Mouse (Mus musculus) liver, embryonic 16.5 days (tissue): ENCODE results near the gene Syk. TPM values are rescaled to one million over a fixed set of nuclear protein-coding genes. Genes with fewer than 3 reads are reported as not detected.

Source experiments
- ATAC-seq: fragments of 200-750 bp; cut with Nextera tagmentation; 2 replicates; pipeline ENCODE4 v1.8.0; 2017; ENCODE audit warnings: low read depth, mild to moderate bottlenecking, moderate number of reproducible peaks, moderate library complexity
- H3K27ac ChIP-seq: fragments of 300-500 bp; sonication (generic); 2 replicates; pipeline ENCODE4 v1.5.1; 2014; ENCODE audit warnings: mild to moderate bottlenecking, low read length
- H3K27me3 ChIP-seq: fragments of 300-500 bp; sonication (generic); 2 replicates; pipeline ENCODE4 v1.6.1; 2014; ENCODE audit warnings: low read depth, low read length, mixed read lengths; ENCODE audit not compliant: control insufficient read depth, insufficient read depth
- H3K36me3 ChIP-seq: fragments of 300-500 bp; sonication (generic); 2 replicates; pipeline ENCODE4 v1.6.1; 2014; ENCODE audit warnings: mild to moderate bottlenecking; ENCODE audit not compliant: control insufficient read depth, insufficient read depth
- H3K4me1 ChIP-seq: fragments of 300-500 bp; sonication (generic); 2 replicates; pipeline ENCODE4 v1.6.1; 2014; ENCODE audit warnings: low read depth, low read length, mixed read lengths; ENCODE audit not compliant: control insufficient read depth
- H3K4me2 ChIP-seq: fragments of 300-500 bp; sonication (generic); 2 replicates; pipeline ENCODE4 v1.6.1; 2014; ENCODE audit warnings: low read depth, low read length, mixed read lengths
- H3K4me3 ChIP-seq: fragments of 300-500 bp; sonication (generic); 2 replicates; pipeline ENCODE4 v1.5.1; 2014; ENCODE audit warnings: low read depth, mild to moderate bottlenecking, low read length
- H3K9ac ChIP-seq: fragments of 300-500 bp; sonication (generic); 2 replicates; pipeline ENCODE4 v1.6.1; 2014; ENCODE audit warnings: low read depth, low read length
- H3K9me3 ChIP-seq: fragments of 300-500 bp; sonication (generic); replicated peaks from 2 replicates; pipeline ENCODE4 v1.6.1; 2016; ENCODE audit warnings: low read length; ENCODE audit not compliant: control insufficient read depth
- WGBS: fragments of 180-500 bp; shearing (Covaris S2); extraction: QIAGEN DNeasy Blood & Tissue Kit; methylation state at CpG from one replicate; pipeline ENCODE4 v1.1.7; 2014; ENCODE audit not compliant: insufficient replicate concordance; 5-methylcytosine and 5-hydroxymethylcytosine counted together
- polyA plus RNA-seq: library from polyadenylated mRNA; unstranded; fragments of >200 nt; fragmentation: Nextera tagmentation; extraction: Ambion mirVana; gene quantifications from 2 replicates; pipeline ENCODE4 v1.2.1, GENCODE M21; 2015

Gene Syk
- polyA plus RNA-seq, 1 experiment from 2014 or later = 5.9 TPM

- 47% methylated on average over 3 of the region's 3 CpGs for WGBS
- Histone ChIP-seq H3K27ac (no peak overlapping the region), H3K9ac (no peak overlapping the region), H3K4me2 (no peak overlapping the region), H3K36me3 (no peaks in the 10 kb centered on the region), H3K9me3 (no peaks in the 10 kb centered on the region), H3K27me3 (no peaks in the 10 kb centered on the region), H3K4me1 (no peaks in the 10 kb centered on the region), H3K4me3 (no peak overlapping the region)
- no peak for ATAC-seq
Measured at GRCm38 (mm10) chr13:52669889-52670288, 86.9 kb downstream of the Syk start.

GRCm38 (mm10) chr13:52673272-52673671 is 90.3 kb downstream of the Syk start:
- ATAC-seq = no peak

GRCm38 (mm10) chr13:52673856-52674255 is 90.9 kb downstream of the Syk start:
- no peak overlapping the region for H3K27ac ChIP-seq
- no peak overlapping the region for H3K4me3 ChIP-seq
- no peaks in the 10 kb centered on the region for H3K4me1 ChIP-seq
- no peaks in the 10 kb centered on the region for H3K9me3 ChIP-seq
- ATAC-seq = no peak
- H3K4me2 ChIP-seq = no peak overlapping the region
- 36% methylated on average over 4 of the region's 4 CpGs for WGBS
- no peaks in the 10 kb centered on the region for H3K36me3 ChIP-seq
- H3K27me3 ChIP-seq = no peaks in the 10 kb centered on the region
- H3K9ac ChIP-seq = no peak overlapping the region

More at GRCm38 (mm10) chr13:52673272-52673671, 90.3 kb downstream of the Syk start:
- no peak overlapping the region for H3K4me2 ChIP-seq
- H3K36me3 ChIP-seq = no peaks in the 10 kb centered on the region
- no peaks in the 10 kb centered on the region for H3K4me1 ChIP-seq
- no peaks in the 10 kb centered on the region for H3K27me3 ChIP-seq
- no peak overlapping the region for H3K4me3 ChIP-seq
- 49% methylated on average over 4 of the region's 4 CpGs for WGBS
- no peaks in the 10 kb centered on the region for H3K9me3 ChIP-seq
- H3K27ac ChIP-seq = no peak overlapping the region
- H3K9ac ChIP-seq = no peak overlapping the region

- Histone ChIP-seq H3K27ac (no peak overlapping the region), H3K27me3 (no peaks in the 10 kb centered on the region), H3K9me3 (no peaks in the 10 kb centered on the region), H3K4me2 (no peak overlapping the region), H3K9ac (no peak overlapping the region), H3K4me3 (no peak overlapping the region), H3K4me1 (no peaks in the 10 kb centered on the region), H3K36me3 (no peaks in the 10 kb centered on the region)
- 24% methylated on average over 12 of the region's 12 CpGs for WGBS
- ATAC-seq = no peak
Measured at GRCm38 (mm10) chr13:52674839-52675238, 91.9 kb downstream of the Syk start.

- ATAC-seq = no peak
- 60% methylated on average over 8 of the region's 8 CpGs for WGBS
- no peak overlapping the region for H3K9ac ChIP-seq
Measured at GRCm38 (mm10) chr13:52675526-52676294, 92.7 kb downstream of the Syk start.

GRCm38 (mm10) chr13:52676671-52677445 is 93.9 kb downstream of the Syk start:
- 53% methylated on average over 5 of the region's 5 CpGs for WGBS
- H3K9ac ChIP-seq = no peak overlapping the region
- ATAC-seq = no peak
- no peaks in the 10 kb centered on the region for H3K27me3 ChIP-seq
- no peak overlapping the region for H3K4me2 ChIP-seq
- no peak overlapping the region for H3K27ac ChIP-seq
- H3K9me3 ChIP-seq = no peaks in the 10 kb centered on the region
- H3K4me1 ChIP-seq = no peaks in the 10 kb centered on the region
- H3K36me3 ChIP-seq = no peaks in the 10 kb centered on the region
- no peak overlapping the region for H3K4me3 ChIP-seq

More at GRCm38 (mm10) chr13:52675526-52676294, 92.7 kb downstream of the Syk start:
- H3K4me3 ChIP-seq = no peak overlapping the region
- H3K27ac ChIP-seq = no peak overlapping the region
- H3K4me2 ChIP-seq = no peak overlapping the region
- H3K4me1 ChIP-seq = no peaks in the 10 kb centered on the region
- H3K27me3 ChIP-seq = no peaks in the 10 kb centered on the region
- no peaks in the 10 kb centered on the region for H3K36me3 ChIP-seq
- no peaks in the 10 kb centered on the region for H3K9me3 ChIP-seq

- no peak for ATAC-seq
- H3K27me3 ChIP-seq = no peaks in the 10 kb centered on the region
- no peak overlapping the region for H3K9ac ChIP-seq
- no peak overlapping the region for H3K27ac ChIP-seq
- WGBS = 59% methylated on average over 5 of the region's 5 CpGs
- no peak overlapping the region for H3K4me2 ChIP-seq
- no peaks in the 10 kb centered on the region for H3K36me3 ChIP-seq
- no peaks in the 10 kb centered on the region for H3K4me1 ChIP-seq
- no peak overlapping the region for H3K4me3 ChIP-seq
- no peaks in the 10 kb centered on the region for H3K9me3 ChIP-seq
Measured at GRCm38 (mm10) chr13:52679906-52680305, 96.9 kb downstream of the Syk start.

GRCm38 (mm10) chr13:52682107-52682506 is 99.1 kb downstream of the Syk start:
- WGBS = 74% methylated on average over 5 of the region's 5 CpGs
- Histone ChIP-seq H3K27me3 (no peaks in the 10 kb centered on the region), H3K4me1 (no peaks in the 10 kb centered on the region), H3K9ac (no peak overlapping the region), H3K36me3 (no peaks in the 10 kb centered on the region), H3K4me3 (no peak overlapping the region), H3K27ac (no peak overlapping the region), H3K4me2 (no peak overlapping the region), H3K9me3 (no peaks in the 10 kb centered on the region)
- ATAC-seq = no peak

GRCm38 (mm10) chr13:52690425-52690824 is 107.5 kb downstream of the Syk start:
- no peaks in the 10 kb centered on the region for H3K27me3 ChIP-seq
- no peaks in the 10 kb centered on the region for H3K36me3 ChIP-seq
- H3K4me2 ChIP-seq = no peak overlapping the region
- H3K4me1 ChIP-seq = no peaks in the 10 kb centered on the region
- no peak overlapping the region for H3K27ac ChIP-seq
- 61% methylated on average over 13 of the region's 13 CpGs for WGBS
- no peak overlapping the region for H3K4me3 ChIP-seq
- H3K9ac ChIP-seq = no peak overlapping the region
- H3K9me3 ChIP-seq = no peaks in the 10 kb centered on the region
- no peak for ATAC-seq
